Mouse (Mus musculus): Measurements from ENCODE around the gene Zbtb18. TPM values are rescaled to one million over a fixed set of nuclear protein-coding genes. Genes with fewer than 3 reads are reported as not detected.
A peak's percentile ranks its signal among the peaks of the same experiment; 100 is the strongest.

The Zbtb18 gene
- polyA plus RNA-seq (2015; fragmentation: Nextera tagmentation; extraction: Ambion mirVana) = 2.5 and 4.9 TPM in 2 replicates

GRCm38 (mm10) chr1:177442196-177442808, at the start of gene Zbtb18:
Gene Zbtb18, plus strand, starts transcription at chr1:177442351.
- WGBS = 1% methylated on average over 55 of the region's 106 CpGs
- H3K36me3 ChIP-seq = peaks cover 2% of the 10 kb centered on the region; the same call in 1 of the 2 replicates

GRCm38 (mm10) chr1:177397455-177397854, 44.7 kb upstream of the Zbtb18 start:
- no peaks in the 10 kb centered on the region for H3K36me3 ChIP-seq
- no peaks in the 10 kb centered on the region for H3K4me1 ChIP-seq
- H3K9ac ChIP-seq = no peak overlapping the region
- ATAC-seq (ENCODE audit: insufficient number of reproducible peaks, low FRiP score, low TSS enrichment, low read depth) = no peak
- H3K4me3 ChIP-seq (replicated peaks) = no peak overlapping the region
- no peaks in the 10 kb centered on the region for H3K27me3 ChIP-seq
- no peak overlapping the region for H3K27ac ChIP-seq (replicated peaks)
- WGBS = 71% methylated on average over 1 of the region's 1 CpGs
- no peak overlapping the region for H3K4me2 ChIP-seq (replicated peaks)
- no peaks in the 10 kb centered on the region for H3K9me3 ChIP-seq (replicated peaks)

More at GRCm38 (mm10) chr1:177442196-177442808, at the start of gene Zbtb18:
- Histone ChIP-seq H3K4me3 (replicated peaks) (peak within 1 kb of the TSS; percentile 92), H3K9me3 (replicated peaks) (no peaks in the 10 kb centered on the region), H3K27ac (replicated peaks) (peak within 1 kb of the TSS; percentile 92), H3K4me1 (peaks cover 33% of the 10 kb centered on the region), H3K27me3 (no peaks in the 10 kb centered on the region), H3K9ac (peak within 1 kb of the TSS; percentile 72), H3K4me2 (replicated peaks) (peak within 1 kb of the TSS; percentile 81)
- no peak; the same call in 1 of the 2 replicates for ATAC-seq (ENCODE audit: insufficient number of reproducible peaks, low FRiP score, low TSS enrichment, low read depth)

GRCm38 (mm10) chr1:177405170-177405569, 37.0 kb upstream of the Zbtb18 start:
- H3K4me1 ChIP-seq = no peaks in the 10 kb centered on the region
- H3K27ac ChIP-seq (replicated peaks) = no peak overlapping the region
- H3K4me2 ChIP-seq (replicated peaks) = no peak overlapping the region
- H3K9ac ChIP-seq = no peak overlapping the region
- WGBS = 74% methylated on average over 6 of the region's 6 CpGs
- no peaks in the 10 kb centered on the region for H3K36me3 ChIP-seq
- H3K27me3 ChIP-seq = no peaks in the 10 kb centered on the region
- H3K9me3 ChIP-seq (replicated peaks) = no peaks in the 10 kb centered on the region
- no peak overlapping the region for H3K4me3 ChIP-seq (replicated peaks)
- ATAC-seq (ENCODE audit: insufficient number of reproducible peaks, low FRiP score, low TSS enrichment, low read depth) = no peak

GRCm38 (mm10) chr1:177408690-177409089, 33.5 kb upstream of the Zbtb18 start:
- Histone ChIP-seq H3K27me3 (no peaks in the 10 kb centered on the region), H3K9me3 (replicated peaks) (no peaks in the 10 kb centered on the region), H3K4me1 (peaks cover 10% of the 10 kb centered on the region; the same call in 1 of the 2 replicates), H3K27ac (replicated peaks) (no peak overlapping the region), H3K36me3 (no peaks in the 10 kb centered on the region), H3K9ac (no peak overlapping the region), H3K4me2 (replicated peaks) (no peak overlapping the region), H3K4me3 (replicated peaks) (no peak overlapping the region)
- WGBS = 61% methylated on average over 3 of the region's 3 CpGs
- no peak for ATAC-seq (ENCODE audit: insufficient number of reproducible peaks, low FRiP score, low TSS enrichment, low read depth)

GRCm38 (mm10) chr1:177410769-177411348, 31.3 kb upstream of the Zbtb18 start:
- no peaks in the 10 kb centered on the region for H3K36me3 ChIP-seq
- H3K9ac ChIP-seq = no peak overlapping the region
- no peak overlapping the region for H3K27ac ChIP-seq (replicated peaks)
- no peak for ATAC-seq (ENCODE audit: insufficient number of reproducible peaks, low FRiP score, low TSS enrichment, low read depth)
- no peak overlapping the region for H3K4me3 ChIP-seq (replicated peaks)
- no peaks in the 10 kb centered on the region for H3K9me3 ChIP-seq (replicated peaks)
- WGBS = 57% methylated on average over 7 of the region's 7 CpGs
- H3K4me2 ChIP-seq (replicated peaks) = no peak overlapping the region
- H3K4me1 ChIP-seq = peaks cover 10% of the 10 kb centered on the region; the same call in 1 of the 2 replicates
- H3K27me3 ChIP-seq = no peaks in the 10 kb centered on the region

- Histone ChIP-seq H3K9ac (no peak overlapping the region), H3K36me3 (no peaks in the 10 kb centered on the region), H3K4me2 (replicated peaks) (peak overlapping the region; percentile 11; the same call in 1 of the 2 replicates), H3K27me3 (no peaks in the 10 kb centered on the region), H3K27ac (replicated peaks) (no peak overlapping the region), H3K4me1 (peaks cover 10% of the 10 kb centered on the region; the same call in 1 of the 2 replicates), H3K4me3 (replicated peaks) (no peak overlapping the region), H3K9me3 (replicated peaks) (no peaks in the 10 kb centered on the region)
- ATAC-seq (ENCODE audit: insufficient number of reproducible peaks, low FRiP score, low TSS enrichment, low read depth) = no peak
- 30% methylated on average over 19 of the region's 19 CpGs for WGBS
These were observed 30.5 kb upstream of the Zbtb18 start for GRCm38 (mm10) chr1:177411359-177412358.

- Histone ChIP-seq H3K36me3 (no peaks in the 10 kb centered on the region), H3K4me1 (no peaks in the 10 kb centered on the region), H3K4me3 (replicated peaks) (no peak overlapping the region), H3K27ac (replicated peaks) (no peak overlapping the region), H3K9me3 (replicated peaks) (no peaks in the 10 kb centered on the region), H3K9ac (no peak overlapping the region), H3K27me3 (no peaks in the 10 kb centered on the region), H3K4me2 (replicated peaks) (no peak overlapping the region)
- WGBS = 71% methylated on average over 12 of the region's 12 CpGs
- no peak for ATAC-seq (ENCODE audit: insufficient number of reproducible peaks, low FRiP score, low TSS enrichment, low read depth)
These were observed 22.8 kb upstream of the Zbtb18 start for GRCm38 (mm10) chr1:177419331-177419730.

GRCm38 (mm10) chr1:177420126-177420525, 22.0 kb upstream of the Zbtb18 start:
- Histone ChIP-seq H3K4me2 (replicated peaks) (no peak overlapping the region), H3K27ac (replicated peaks) (no peak overlapping the region), H3K4me3 (replicated peaks) (no peak overlapping the region), H3K9me3 (replicated peaks) (no peaks in the 10 kb centered on the region), H3K27me3 (no peaks in the 10 kb centered on the region), H3K36me3 (no peaks in the 10 kb centered on the region), H3K4me1 (no peaks in the 10 kb centered on the region), H3K9ac (no peak overlapping the region)
- 59% methylated on average over 6 of the region's 6 CpGs for WGBS
- no peak for ATAC-seq (ENCODE audit: insufficient number of reproducible peaks, low FRiP score, low TSS enrichment, low read depth)

- Histone ChIP-seq H3K4me2 (replicated peaks) (no peak overlapping the region), H3K4me1 (no peaks in the 10 kb centered on the region), H3K4me3 (replicated peaks) (no peak overlapping the region), H3K27ac (replicated peaks) (no peak overlapping the region), H3K9ac (no peak overlapping the region), H3K9me3 (replicated peaks) (no peaks in the 10 kb centered on the region), H3K27me3 (no peaks in the 10 kb centered on the region), H3K36me3 (no peaks in the 10 kb centered on the region)
- ATAC-seq (ENCODE audit: insufficient number of reproducible peaks, low FRiP score, low TSS enrichment, low read depth) = no peak
- 81% methylated on average over 5 of the region's 5 CpGs for WGBS
These were observed 14.3 kb upstream of the Zbtb18 start for GRCm38 (mm10) chr1:177427862-177428261.

GRCm38 (mm10) chr1:177428338-177428737, 13.8 kb upstream of the Zbtb18 start:
- H3K27me3 ChIP-seq = no peaks in the 10 kb centered on the region

GRCm38 (mm10) chr1:177429067-177429466, 13.1 kb upstream of the Zbtb18 start:
- Histone ChIP-seq H3K9me3 (replicated peaks) (no peaks in the 10 kb centered on the region), H3K4me3 (replicated peaks) (no peak overlapping the region), H3K36me3 (no peaks in the 10 kb centered on the region), H3K4me2 (replicated peaks) (no peak overlapping the region), H3K4me1 (no peaks in the 10 kb centered on the region), H3K27me3 (no peaks in the 10 kb centered on the region), H3K27ac (replicated peaks) (no peak overlapping the region), H3K9ac (no peak overlapping the region)
- no peak for ATAC-seq (ENCODE audit: insufficient number of reproducible peaks, low FRiP score, low TSS enrichment, low read depth)
- 77% methylated on average over 4 of the region's 4 CpGs for WGBS

More at GRCm38 (mm10) chr1:177428338-177428737, 13.8 kb upstream of the Zbtb18 start:
- no peak overlapping the region for H3K4me3 ChIP-seq (replicated peaks)
- no peak overlapping the region for H3K4me2 ChIP-seq (replicated peaks)
- H3K27ac ChIP-seq (replicated peaks) = no peak overlapping the region
- no peak overlapping the region for H3K9ac ChIP-seq
- WGBS = 78% methylated on average over 14 of the region's 14 CpGs
- no peak for ATAC-seq (ENCODE audit: insufficient number of reproducible peaks, low FRiP score, low TSS enrichment, low read depth)
- no peaks in the 10 kb centered on the region for H3K36me3 ChIP-seq
- H3K9me3 ChIP-seq (replicated peaks) = no peaks in the 10 kb centered on the region
- no peaks in the 10 kb centered on the region for H3K4me1 ChIP-seq

Measured in embryonic facial prominence, embryonic 15.5 days (tissue).